Mouse (Mus musculus) forebrain, embryonic 16.5 days (tissue): Measurements from ENCODE around the gene Tnrc18. TPM values are rescaled to one million over a fixed set of nuclear protein-coding genes. Genes with fewer than 3 reads are reported as not detected.

Experiments
- ATAC-seq: fragments of 200-750 bp; cut with Nextera tagmentation; 2 replicates; pipeline ENCODE4 v1.8.0; 2017; ENCODE audit warnings: mild to moderate bottlenecking, moderate library complexity
- H3K27ac ChIP-seq: fragments of 300-500 bp; sonication (generic); 2 replicates; pipeline ENCODE4 v1.5.1; 2014; ENCODE audit warnings: low read length, control low read depth
- H3K27me3 ChIP-seq: fragments of 300-500 bp; sonication (generic); replicated peaks from 2 replicates; pipeline ENCODE4 v1.6.1; 2014; ENCODE audit warnings: low read length; ENCODE audit not compliant: control insufficient read depth, insufficient read depth
- H3K36me3 ChIP-seq: fragments of 300-500 bp; sonication (generic); 2 replicates; pipeline ENCODE4 v1.6.1; 2014; ENCODE audit not compliant: control insufficient read depth, insufficient read depth
- H3K4me1 ChIP-seq: fragments of 300-500 bp; sonication (generic); replicated peaks from 2 replicates; pipeline ENCODE4 v1.6.1; 2014; ENCODE audit warnings: low read length; ENCODE audit not compliant: control insufficient read depth, insufficient read depth
- H3K4me2 ChIP-seq: fragments of 300-500 bp; sonication (generic); 2 replicates; pipeline ENCODE4 v1.6.1; 2014; ENCODE audit warnings: mild to moderate bottlenecking, low read length, control low read depth
- H3K4me3 ChIP-seq: fragments of 300-500 bp; sonication (generic); replicated peaks from 2 replicates; pipeline ENCODE4 v1.5.1; 2014; ENCODE audit warnings: mild to moderate bottlenecking, low read length, control low read depth
- H3K9ac ChIP-seq: fragments of 300-500 bp; sonication (generic); replicated peaks from 2 replicates; pipeline ENCODE4 v1.6.1; 2014; ENCODE audit warnings: low read depth, low read length, control low read depth
- H3K9me3 ChIP-seq: fragments of 300-500 bp; sonication (generic); 2 replicates; pipeline ENCODE4 v1.6.1; 2016; ENCODE audit warnings: low read length; ENCODE audit not compliant: control insufficient read depth
- WGBS: fragments of 180-500 bp; shearing (Covaris S2); extraction: QIAGEN DNeasy Blood & Tissue Kit; methylation state at CpG from one replicate; pipeline ENCODE4 v1.1.7; 2014; 5-methylcytosine and 5-hydroxymethylcytosine counted together
- polyA plus RNA-seq: library from polyadenylated mRNA; unstranded; fragments of >200 nt; fragmentation: Nextera tagmentation; extraction: Ambion mirVana; gene quantifications from 2 replicates; pipeline ENCODE4 v1.2.1, GENCODE M21; 2015

Tnrc18 gene
- polyA plus RNA-seq, 1 experiment from 2014 or later, result 40.4 TPM

- no peak overlapping the region for H3K4me2 ChIP-seq
- no peaks in the 10 kb centered on the region for H3K27me3 ChIP-seq
- peaks cover 39% of the 10 kb centered on the region for H3K4me1 ChIP-seq
- H3K9me3 ChIP-seq, result no peaks in the 10 kb centered on the region
- H3K4me3 ChIP-seq, result no peak overlapping the region
- peak overlapping the region; percentile 92 for H3K27ac ChIP-seq
- H3K36me3 ChIP-seq, result peaks cover 33% of the 10 kb centered on the region
- H3K9ac ChIP-seq, result peak overlapping the region; percentile 24; the same call in 1 of the 2 replicates
- ATAC-seq, result peak; percentile 90
- WGBS, result 25% methylated on average over 16 of the region's 16 CpGs
Observed at GRCm38 (mm10) chr5:142761326-142761983, 56.0 kb downstream of the Tnrc18 start.

DNA sequence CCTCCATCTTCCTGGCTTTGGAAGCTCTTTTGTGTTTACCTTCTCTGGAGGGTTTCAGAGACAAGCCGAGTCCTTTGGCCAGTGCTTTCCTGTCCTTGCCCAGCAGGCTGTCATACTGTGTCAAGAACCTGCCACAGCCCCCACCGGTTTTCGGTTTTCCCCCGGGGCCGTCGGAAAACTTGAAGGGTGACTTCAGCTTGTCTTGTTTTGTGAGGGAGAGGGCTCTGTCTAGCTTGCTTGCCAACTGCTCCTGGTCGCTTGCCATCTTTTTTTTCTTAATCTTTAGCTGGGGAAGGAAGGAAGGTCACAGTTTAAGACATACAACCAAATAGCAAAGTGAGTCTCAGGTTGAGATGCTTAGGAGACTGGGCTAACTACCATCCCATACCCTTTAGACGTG lies 57.7 kb downstream of the Tnrc18 start:
- H3K9ac ChIP-seq, result no peak overlapping the region
- WGBS, result 60% methylated on average over 8 of the region's 8 CpGs

GRCm38 (mm10) chr5:142752241-142752640 lies 65.2 kb downstream of the Tnrc18 start:
- no peak overlapping the region for H3K9ac ChIP-seq
- peaks cover 12% of the 10 kb centered on the region for H3K4me1 ChIP-seq
- H3K9me3 ChIP-seq, result no peaks in the 10 kb centered on the region
- H3K4me3 ChIP-seq, result no peak overlapping the region
- no peak overlapping the region for H3K4me2 ChIP-seq
- ATAC-seq, result no peak
- H3K27me3 ChIP-seq, result no peaks in the 10 kb centered on the region
- 52% methylated on average over 13 of the region's 13 CpGs for WGBS
- peaks cover 24% of the 10 kb centered on the region for H3K36me3 ChIP-seq
- no peak overlapping the region for H3K27ac ChIP-seq

More for the DNA sequence above, 57.7 kb downstream of the Tnrc18 start:
- H3K36me3 ChIP-seq, result peaks cover 31% of the 10 kb centered on the region
- H3K4me3 ChIP-seq, result no peak overlapping the region
- no peaks in the 10 kb centered on the region for H3K27me3 ChIP-seq
- no peak for ATAC-seq
- peak overlapping the region; percentile 31; the same call in 1 of the 2 replicates for H3K27ac ChIP-seq
- no peaks in the 10 kb centered on the region for H3K9me3 ChIP-seq
- no peak overlapping the region for H3K4me2 ChIP-seq
- H3K4me1 ChIP-seq, result peaks cover 39% of the 10 kb centered on the region

DNA sequence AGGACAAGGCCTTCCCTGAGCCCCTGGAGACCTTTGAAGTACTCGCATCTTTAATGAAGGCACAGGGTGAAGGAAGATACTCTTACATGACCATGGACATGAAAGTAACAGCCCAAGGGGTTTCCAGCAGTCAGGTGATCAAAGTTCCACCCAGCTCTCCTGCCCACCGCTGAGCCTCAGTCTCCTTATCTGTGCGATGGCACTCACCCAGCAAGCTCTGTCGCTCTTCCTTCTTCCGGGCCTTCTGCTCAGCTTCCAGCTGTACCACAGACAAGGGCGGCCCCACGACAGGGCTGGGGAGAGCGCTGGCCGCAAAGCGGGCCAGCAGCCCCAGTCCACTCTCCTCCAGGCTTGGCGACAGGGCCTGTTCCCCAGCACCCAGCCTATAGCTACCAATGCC lies 67.3 kb downstream of the Tnrc18 start:
- Histone ChIP-seq H3K9me3 (no peaks in the 10 kb centered on the region), H3K4me1 (peaks cover 10% of the 10 kb centered on the region; the same call in 1 of the 2 replicates), H3K36me3 (peaks cover 22% of the 10 kb centered on the region), H3K4me3 (no peak overlapping the region), H3K4me2 (no peak overlapping the region), H3K27ac (no peak overlapping the region), H3K27me3 (no peaks in the 10 kb centered on the region), H3K9ac (no peak overlapping the region)
- WGBS, result 87% methylated on average over 11 of the region's 11 CpGs
- no peak for ATAC-seq

- Histone ChIP-seq H3K27me3 (no peaks in the 10 kb centered on the region), H3K9ac (no peak overlapping the region), H3K9me3 (no peaks in the 10 kb centered on the region), H3K4me1 (no peaks in the 10 kb centered on the region; the same call in 1 of the 2 replicates), H3K4me2 (no peak overlapping the region), H3K36me3 (peaks cover 36% of the 10 kb centered on the region), H3K4me3 (no peak overlapping the region), H3K27ac (no peak overlapping the region)
- no peak for ATAC-seq
- 76% methylated on average over 12 of the region's 12 CpGs for WGBS
Observed at GRCm38 (mm10) chr5:142747026-142747629, 70.3 kb downstream of the Tnrc18 start.

- Histone ChIP-seq H3K36me3 (peaks cover 55% of the 10 kb centered on the region), H3K9me3 (no peaks in the 10 kb centered on the region), H3K9ac (no peak overlapping the region), H3K27me3 (no peaks in the 10 kb centered on the region), H3K4me1 (no peaks in the 10 kb centered on the region), H3K27ac (no peak overlapping the region), H3K4me2 (no peak overlapping the region), H3K4me3 (no peak overlapping the region)
- 75% methylated on average over 8 of the region's 8 CpGs for WGBS
- ATAC-seq, result no peak
Observed at GRCm38 (mm10) chr5:142739941-142740340, 77.5 kb downstream of the Tnrc18 start.

- Histone ChIP-seq H3K27ac (no peak overlapping the region), H3K4me2 (no peak overlapping the region), H3K36me3 (peaks cover 81% of the 10 kb centered on the region), H3K27me3 (no peaks in the 10 kb centered on the region), H3K4me3 (no peak overlapping the region), H3K9me3 (no peaks in the 10 kb centered on the region), H3K9ac (no peak overlapping the region), H3K4me1 (no peaks in the 10 kb centered on the region)
- ATAC-seq, result no peak
- WGBS, result 88% methylated on average over 11 of the region's 11 CpGs
Observed at GRCm38 (mm10) chr5:142731916-142732315, 85.5 kb downstream of the Tnrc18 start.

GRCm38 (mm10) chr5:142730295-142730694 lies 87.2 kb downstream of the Tnrc18 start:
- ATAC-seq, result no peak
- H3K36me3 ChIP-seq, result peaks cover 77% of the 10 kb centered on the region
- no peaks in the 10 kb centered on the region for H3K9me3 ChIP-seq
- no peak overlapping the region for H3K9ac ChIP-seq
- WGBS, result 93% methylated on average over 12 of the region's 12 CpGs
- no peak overlapping the region for H3K4me2 ChIP-seq
- no peak overlapping the region for H3K27ac ChIP-seq
- no peaks in the 10 kb centered on the region for H3K27me3 ChIP-seq
- no peaks in the 10 kb centered on the region for H3K4me1 ChIP-seq
- H3K4me3 ChIP-seq, result no peak overlapping the region

DNA sequence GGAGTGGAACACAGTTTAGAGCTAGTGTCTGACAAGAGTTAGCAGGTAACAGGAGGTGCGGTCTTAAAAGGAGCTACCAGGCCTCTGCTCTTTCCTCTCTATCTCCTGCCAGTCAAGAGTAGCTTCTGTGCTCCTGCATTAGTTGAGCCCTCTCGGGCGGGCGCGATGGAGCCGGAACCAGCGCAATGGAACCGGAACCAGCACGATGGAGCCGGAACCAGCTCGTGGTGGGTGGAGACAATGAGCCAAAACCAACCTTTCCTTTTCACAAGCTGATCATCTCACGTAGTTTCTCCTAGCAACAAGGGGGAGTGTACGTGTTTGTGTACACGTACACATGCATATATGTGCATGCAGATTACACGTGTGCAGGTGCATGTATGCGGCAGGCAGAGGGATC lies 89.2 kb downstream of the Tnrc18 start:
- ATAC-seq, result no peak
- H3K9ac ChIP-seq, result no peak overlapping the region
- no peak overlapping the region for H3K27ac ChIP-seq
- no peaks in the 10 kb centered on the region for H3K9me3 ChIP-seq
- no peaks in the 10 kb centered on the region for H3K27me3 ChIP-seq
- H3K4me1 ChIP-seq, result peaks cover 4% of the 10 kb centered on the region; the same call in 1 of the 2 replicates
- peaks cover 65% of the 10 kb centered on the region for H3K36me3 ChIP-seq
- H3K4me2 ChIP-seq, result no peak overlapping the region
- WGBS, result 97% methylated on average over 16 of the region's 16 CpGs
- H3K4me3 ChIP-seq, result no peak overlapping the region
